Mouse (Mus musculus) right cerebral cortex, postnatal 4 days (tissue): ENCODE data around the gene Etnk1.
"Not testable (repeated sequence)": the region's sequence is repeated elsewhere in the genome, so short reads cannot be mapped to it uniquely, and the experiment has no call there.

Experiments used
- DNase-seq: peaks from one replicate; pipeline ENCODE4 v3.0.0-alpha.2; 2022

Etnk1 gene

GRCm38 (mm10) chr6:143166452-143167357 is at the start of gene Etnk1:
Gene Etnk1 (plus strand): TSS chr6:143167221.
- DNase-seq = peak; percentile 97

- DNase-seq = no peak
These were observed 47.7 kb upstream of the Etnk1 start for GRCm38 (mm10) chr6:143119325-143119724.

GRCm38 (mm10) chr6:143125721-143126120 is 41.3 kb upstream of the Etnk1 start:
- DNase-seq = no peak

GRCm38 (mm10) chr6:143129466-143129865 is 37.6 kb upstream of the Etnk1 start:
- DNase-seq = no peak

GRCm38 (mm10) chr6:143129952-143130351 is 37.1 kb upstream of the Etnk1 start:
- no peak for DNase-seq

GRCm38 (mm10) chr6:143130411-143130810 is 36.6 kb upstream of the Etnk1 start:
- no peak for DNase-seq

- no peak for DNase-seq
These were observed 34.9 kb upstream of the Etnk1 start for GRCm38 (mm10) chr6:143131895-143132652.

GRCm38 (mm10) chr6:143133150-143133549 is 33.9 kb upstream of the Etnk1 start:
- DNase-seq = no peak

GRCm38 (mm10) chr6:143135097-143135496 is 31.9 kb upstream of the Etnk1 start:
- DNase-seq = no peak

GRCm38 (mm10) chr6:143136688-143137087 is 30.3 kb upstream of the Etnk1 start:
- DNase-seq = no peak

GRCm38 (mm10) chr6:143137341-143137740 is 29.7 kb upstream of the Etnk1 start:
- DNase-seq = no peak

- DNase-seq = no peak
These were observed 27.6 kb upstream of the Etnk1 start for GRCm38 (mm10) chr6:143139417-143139816.

- DNase-seq = no peak
These were observed 26.1 kb upstream of the Etnk1 start for GRCm38 (mm10) chr6:143140884-143141283.

- DNase-seq = not testable (repeated sequence)
These were observed 25.1 kb upstream of the Etnk1 start for GRCm38 (mm10) chr6:143141624-143142592.

GRCm38 (mm10) chr6:143142861-143143260 is 24.2 kb upstream of the Etnk1 start:
- DNase-seq = no peak

GRCm38 (mm10) chr6:143143321-143143720 is 23.7 kb upstream of the Etnk1 start:
- no peak for DNase-seq

GRCm38 (mm10) chr6:143143775-143144273 is 23.2 kb upstream of the Etnk1 start:
- peak; percentile 13 for DNase-seq

GRCm38 (mm10) chr6:143144556-143144955 is 22.5 kb upstream of the Etnk1 start:
- DNase-seq = no peak

- DNase-seq = no peak
These were observed 22.0 kb upstream of the Etnk1 start for GRCm38 (mm10) chr6:143145051-143145450.

GRCm38 (mm10) chr6:143146756-143147155 is 20.3 kb upstream of the Etnk1 start:
- DNase-seq = no peak

GRCm38 (mm10) chr6:143148868-143149267 is 18.2 kb upstream of the Etnk1 start:
- no peak for DNase-seq

GRCm38 (mm10) chr6:143149766-143150291 is 17.2 kb upstream of the Etnk1 start:
- DNase-seq = no peak
